Mouse (Mus musculus): ENCODE results near the gene Grb7. TPM values are rescaled to one million over a fixed set of nuclear protein-coding genes. Genes with fewer than 3 reads are reported as not detected.

Grb7 gene
- polyA plus RNA-seq, 1 experiment from 2014 or later, result 37.2 TPM

DNA sequence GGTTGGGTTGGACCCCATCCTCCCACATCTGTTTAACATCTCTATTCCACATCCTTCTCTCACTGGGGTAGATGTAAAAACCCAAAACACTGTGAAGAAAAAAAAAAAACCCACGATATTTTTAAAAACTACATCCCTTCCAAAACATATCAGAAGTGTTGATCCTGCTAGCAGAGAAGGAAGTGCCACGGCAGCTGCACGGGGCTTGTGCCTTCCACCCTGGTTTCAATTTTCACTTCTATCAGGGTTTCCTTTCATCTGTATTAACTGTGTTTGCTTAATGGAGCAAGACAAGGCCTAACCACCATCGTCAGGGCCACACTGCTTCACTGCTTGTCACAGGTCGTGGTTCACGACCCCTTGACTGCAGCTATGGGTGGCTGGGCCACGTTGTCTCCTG, 46.8 kb downstream of the Grb7 start:
- Histone ChIP-seq H3K9ac (replicated peaks) (no peak overlapping the region), H3K4me2 (ENCODE audit: low read depth, low read length) (no peak overlapping the region), H3K27me3 (ENCODE audit: insufficient read depth, low read length) (no peaks in the 10 kb centered on the region), H3K9me3 (ENCODE audit: low read length) (no peaks in the 10 kb centered on the region), H3K4me1 (ENCODE audit: insufficient read depth) (peaks cover 2% of the 10 kb centered on the region; the same call in 1 of the 2 replicates), H3K4me3 (ENCODE audit: low read depth, low read length) (no peak overlapping the region), H3K36me3 (replicated peaks; ENCODE audit: insufficient read depth, low read length) (no peaks in the 10 kb centered on the region), H3K27ac (ENCODE audit: low read depth) (peak overlapping the region; percentile 50)
- TF ChIP-seq EP300 (IDR thresholded peaks at IDR 0.05; ENCODE audit: low read depth), result no peak
- TF ChIP-seq CTCF (IDR thresholded peaks at IDR 0.05; ENCODE audit: low read depth), result no peak
- WGBS (ENCODE audit: insufficient replicate concordance), result 26% methylated on average over 7 of the region's 7 CpGs
- ATAC-seq, result peak; percentile 54; the same call in 1 of the 2 replicates
- DNase-seq, result peak; percentile 29

DNA sequence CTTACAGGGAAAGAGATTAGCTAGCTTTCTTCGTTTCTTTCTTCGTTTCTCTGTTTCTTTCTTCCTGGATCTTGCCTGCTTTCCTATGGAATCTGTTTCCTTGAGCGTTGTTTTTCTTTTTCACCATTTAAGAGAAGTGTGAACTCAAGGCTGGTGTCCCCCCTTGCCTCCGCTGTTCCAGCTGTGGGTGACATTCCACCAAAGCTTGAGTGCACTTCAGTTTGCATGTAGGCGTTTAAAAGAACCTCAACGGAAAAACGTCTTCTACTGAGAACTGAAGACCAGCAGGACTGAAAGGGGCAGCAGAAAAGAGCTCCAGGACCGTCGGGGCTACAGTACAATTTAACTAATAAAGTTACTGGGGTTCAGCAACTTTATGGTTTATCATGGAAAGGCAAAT, 47.2 kb downstream of the Grb7 start:
- DNase-seq, result no peak
- H3K9me3 ChIP-seq (ENCODE audit: low read length), result no peaks in the 10 kb centered on the region
- H3K4me3 ChIP-seq (ENCODE audit: low read depth, low read length), result no peak overlapping the region
- H3K4me2 ChIP-seq (ENCODE audit: low read depth, low read length), result no peak overlapping the region
- WGBS (ENCODE audit: insufficient replicate concordance), result 60% methylated on average over 9 of the region's 9 CpGs
- TF ChIP-seq CTCF (IDR thresholded peaks at IDR 0.05; ENCODE audit: low read depth) (no peak), EP300 (IDR thresholded peaks at IDR 0.05; ENCODE audit: low read depth) (no peak)
- ATAC-seq, result no peak
- H3K27me3 ChIP-seq (ENCODE audit: insufficient read depth, low read length), result no peaks in the 10 kb centered on the region
- H3K27ac ChIP-seq (ENCODE audit: low read depth), result peak overlapping the region; percentile 50
- peaks cover 2% of the 10 kb centered on the region; the same call in 1 of the 2 replicates for H3K4me1 ChIP-seq (ENCODE audit: insufficient read depth)
- H3K36me3 ChIP-seq (replicated peaks; ENCODE audit: insufficient read depth, low read length), result no peaks in the 10 kb centered on the region
- H3K9ac ChIP-seq (replicated peaks), result no peak overlapping the region

DNA sequence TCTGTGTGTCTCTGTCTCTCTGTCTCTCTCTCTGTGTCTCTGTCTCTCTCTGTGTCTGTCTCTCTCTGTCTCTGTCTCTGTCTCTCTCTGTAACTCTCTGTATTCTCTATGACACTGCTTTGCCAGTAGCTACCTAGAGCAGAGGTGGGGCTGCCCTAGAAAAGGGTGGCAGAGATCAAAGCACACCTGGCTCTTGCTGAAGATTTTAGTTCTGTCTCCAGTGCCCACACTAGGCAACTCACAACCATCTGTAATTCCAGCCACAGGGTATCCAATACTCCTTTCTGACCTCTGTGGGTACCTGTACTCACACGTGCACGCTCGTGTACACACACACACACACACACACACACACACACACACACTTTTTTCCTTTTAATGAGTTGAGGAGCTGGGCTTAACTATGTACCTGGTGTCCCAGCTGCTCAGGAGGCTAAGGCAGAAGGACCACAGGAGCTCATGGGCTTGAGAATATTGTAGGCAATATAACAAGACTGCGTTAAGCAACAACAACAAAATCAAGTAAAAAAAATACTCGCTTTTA, 49.1 kb downstream of the Grb7 start:
- Histone ChIP-seq H3K4me2 (ENCODE audit: low read depth, low read length) (no peak overlapping the region), H3K9me3 (ENCODE audit: low read length) (no peaks in the 10 kb centered on the region), H3K4me3 (ENCODE audit: low read depth, low read length) (no peak overlapping the region), H3K27me3 (ENCODE audit: insufficient read depth, low read length) (no peaks in the 10 kb centered on the region), H3K27ac (ENCODE audit: low read depth) (0 out of 2 replicates have a peak overlapping the region, but pooled peaks have one; percentile 50), H3K36me3 (replicated peaks; ENCODE audit: insufficient read depth, low read length) (no peaks in the 10 kb centered on the region), H3K4me1 (ENCODE audit: insufficient read depth) (peaks cover 2% of the 10 kb centered on the region; the same call in 1 of the 2 replicates), H3K9ac (replicated peaks) (no peak overlapping the region)
- TF ChIP-seq CTCF (IDR thresholded peaks at IDR 0.05; ENCODE audit: low read depth) (no peak), EP300 (IDR thresholded peaks at IDR 0.05; ENCODE audit: low read depth) (no peak)
- 73% methylated on average over 5 of the region's 5 CpGs for WGBS (ENCODE audit: insufficient replicate concordance)
- DNase-seq (no peak), ATAC-seq (no peak)

DNA sequence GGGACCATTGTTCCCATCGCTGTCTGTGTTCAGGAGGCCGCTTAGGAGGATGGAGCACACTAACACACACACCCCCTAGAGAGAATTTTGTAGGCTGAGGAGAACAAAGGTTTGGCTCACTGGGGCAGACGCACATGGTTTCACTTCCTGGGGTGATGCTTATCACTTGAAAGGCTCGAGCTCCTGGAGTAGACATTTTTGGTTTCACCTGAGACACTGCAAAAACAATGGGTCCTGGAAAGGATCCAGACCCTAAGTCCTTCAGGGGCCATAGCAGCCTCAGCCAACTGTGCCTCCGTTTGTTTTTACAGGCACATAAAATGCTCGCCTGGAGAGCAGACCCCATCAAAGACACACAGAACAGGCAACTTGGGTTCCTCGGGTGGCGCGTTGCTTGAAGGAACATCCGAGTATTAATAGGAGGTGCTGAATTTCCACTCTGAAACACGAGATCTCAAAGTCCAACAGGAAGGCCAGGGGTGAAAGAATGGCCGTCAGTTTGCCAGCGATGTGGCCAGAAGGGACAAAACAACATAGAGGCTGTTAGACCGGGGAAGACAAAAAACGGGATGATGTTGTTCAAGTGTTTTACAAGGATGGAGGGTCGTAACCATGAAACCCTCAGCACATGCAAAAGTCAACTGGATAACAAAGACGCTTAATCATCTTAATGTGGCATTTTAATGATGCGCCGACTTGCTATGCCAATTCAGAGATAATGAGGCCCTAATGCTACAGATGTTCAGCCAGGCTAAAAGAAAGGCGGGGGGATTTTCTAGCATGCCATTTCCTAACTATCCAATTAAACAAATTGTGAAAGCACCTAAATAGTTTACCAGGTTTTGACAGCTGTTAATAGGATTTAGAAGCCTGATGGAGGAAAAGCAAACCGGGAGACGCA, 51.4 kb downstream of the Grb7 start:
- ATAC-seq (no peak), DNase-seq (no peak)
- 53% methylated on average over 22 of the region's 22 CpGs for WGBS (ENCODE audit: insufficient replicate concordance)
- Histone ChIP-seq H3K4me3 (ENCODE audit: low read depth, low read length) (no peak overlapping the region), H3K27me3 (ENCODE audit: insufficient read depth, low read length) (no peaks in the 10 kb centered on the region), H3K9me3 (ENCODE audit: low read length) (no peaks in the 10 kb centered on the region), H3K9ac (replicated peaks) (no peak overlapping the region), H3K4me2 (ENCODE audit: low read depth, low read length) (no peak overlapping the region), H3K36me3 (replicated peaks; ENCODE audit: insufficient read depth, low read length) (no peaks in the 10 kb centered on the region), H3K4me1 (ENCODE audit: insufficient read depth) (no peaks in the 10 kb centered on the region), H3K27ac (ENCODE audit: low read depth) (no peak overlapping the region)
- TF ChIP-seq CTCF (IDR thresholded peaks at IDR 0.05; ENCODE audit: low read depth) (no peak), EP300 (IDR thresholded peaks at IDR 0.05; ENCODE audit: low read depth) (no peak)

DNA sequence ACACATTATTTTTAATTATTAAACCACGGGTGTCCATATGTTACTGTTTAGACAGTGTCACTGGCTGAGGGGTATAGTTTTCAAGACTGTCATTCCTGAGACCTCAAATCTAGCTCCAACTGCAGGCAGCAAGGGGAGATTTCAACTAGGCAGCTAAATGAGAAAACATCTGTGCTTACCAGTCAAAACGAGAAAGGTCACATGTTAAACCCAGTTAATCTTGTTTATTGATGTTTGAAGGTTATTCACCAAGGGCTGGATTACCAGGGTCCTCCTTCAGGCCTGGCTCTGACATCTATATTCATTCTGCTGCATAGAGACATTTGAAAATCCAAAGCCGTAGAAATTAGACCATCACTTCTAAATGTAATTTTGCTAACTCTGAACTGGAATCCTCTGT, 58.7 kb downstream of the Grb7 start:
- Histone ChIP-seq H3K4me2 (ENCODE audit: low read depth, low read length) (no peak overlapping the region), H3K9me3 (ENCODE audit: low read length) (no peaks in the 10 kb centered on the region), H3K27ac (ENCODE audit: low read depth) (no peak overlapping the region), H3K9ac (replicated peaks) (no peak overlapping the region), H3K36me3 (replicated peaks; ENCODE audit: insufficient read depth, low read length) (no peaks in the 10 kb centered on the region), H3K27me3 (ENCODE audit: insufficient read depth, low read length) (no peaks in the 10 kb centered on the region), H3K4me1 (ENCODE audit: insufficient read depth) (no peaks in the 10 kb centered on the region), H3K4me3 (ENCODE audit: low read depth, low read length) (no peak overlapping the region)
- ATAC-seq (no peak), DNase-seq (no peak)
- WGBS (ENCODE audit: insufficient replicate concordance), result 64% methylated on average over 3 of the region's 3 CpGs
- no peak for TF ChIP-seq CTCF (IDR thresholded peaks at IDR 0.05; ENCODE audit: low read depth)
- no peak for TF ChIP-seq EP300 (IDR thresholded peaks at IDR 0.05; ENCODE audit: low read depth)

Other genes with a start within 250 kb of the Grb7 start
- 3.2 and 3.9 TPM in 2 replicates for gene Cdk12, start 243.3 kb upstream of the Grb7 start, polyA plus RNA-seq (2015; fragmentation: Nextera tagmentation; extraction: Ambion mirVana)
- gene Neurod2, start 116.7 kb upstream of the Grb7 start, polyA plus RNA-seq (2015; fragmentation: Nextera tagmentation; extraction: Ambion mirVana), result not detected in 2 replicates
- 5.4 and 6.6 TPM in 2 replicates for gene Ppp1r1b, start 98.0 kb upstream of the Grb7 start, polyA plus RNA-seq (2015; fragmentation: Nextera tagmentation; extraction: Ambion mirVana)
- 14.5 and 15.4 TPM in 2 replicates for gene Stard3, start 88.0 kb upstream of the Grb7 start, polyA plus RNA-seq (2015; fragmentation: Nextera tagmentation; extraction: Ambion mirVana)
- 0.26 and 6.0 TPM in 2 replicates for gene Tcap, start 62.6 kb upstream of the Grb7 start, polyA plus RNA-seq (2015; fragmentation: Nextera tagmentation; extraction: Ambion mirVana)
- gene Pnmt, start 59.9 kb upstream of the Grb7 start, polyA plus RNA-seq (2015; fragmentation: Nextera tagmentation; extraction: Ambion mirVana), result not detected in 2 replicates
- 2.5 and 3.0 TPM in 2 replicates for gene Pgap3, start 45.9 kb upstream of the Grb7 start, polyA plus RNA-seq (2015; fragmentation: Nextera tagmentation; extraction: Ambion mirVana)
- 1.0 and 1.2 TPM in 2 replicates for gene Erbb2, start 33.9 kb upstream of the Grb7 start, polyA plus RNA-seq (2015; fragmentation: Nextera tagmentation; extraction: Ambion mirVana)
- 83.8 and 89.4 TPM in 2 replicates for gene Mien1, start 7.4 kb upstream of the Grb7 start, polyA plus RNA-seq (2015; fragmentation: Nextera tagmentation; extraction: Ambion mirVana)
- gene Ikzf3, start 99.6 kb downstream of the Grb7 start, polyA plus RNA-seq (2015; fragmentation: Nextera tagmentation; extraction: Ambion mirVana), result 1.2 and 1.3 TPM in 2 replicates
- gene Zpbp2, start 104.7 kb downstream of the Grb7 start, polyA plus RNA-seq (2015; fragmentation: Nextera tagmentation; extraction: Ambion mirVana), result 0.65 and 1.1 TPM in 2 replicates
- gene Ormdl3, start 141.0 kb downstream of the Grb7 start, polyA plus RNA-seq (2015; fragmentation: Nextera tagmentation; extraction: Ambion mirVana), result 39.3 and 42.0 TPM in 2 replicates
- gene Lrrc3c, start 151.9 kb downstream of the Grb7 start, polyA plus RNA-seq (2015; fragmentation: Nextera tagmentation; extraction: Ambion mirVana), result not detected in 2 replicates
- gene Gm12355, start 179.3 kb downstream of the Grb7 start, polyA plus RNA-seq (2015; fragmentation: Nextera tagmentation; extraction: Ambion mirVana), result 0.33 and 0.39 TPM in 2 replicates
- not detected in 2 replicates for gene Gsdma3, start 180.0 kb downstream of the Grb7 start, polyA plus RNA-seq (2015; fragmentation: Nextera tagmentation; extraction: Ambion mirVana)
- not detected in 2 replicates for gene Gsdma2, start 200.4 kb downstream of the Grb7 start, polyA plus RNA-seq (2015; fragmentation: Nextera tagmentation; extraction: Ambion mirVana)
- gene Gsdma, start 218.0 kb downstream of the Grb7 start, polyA plus RNA-seq (2015; fragmentation: Nextera tagmentation; extraction: Ambion mirVana), result not detected in 2 replicates
- gene Psmd3, start 236.2 kb downstream of the Grb7 start, polyA plus RNA-seq (2015; fragmentation: Nextera tagmentation; extraction: Ambion mirVana), result 67.5 and 71.0 TPM in 2 replicates